ENCODE assay signal across 16 mouse cellular contexts in the genomic region with DNA sequence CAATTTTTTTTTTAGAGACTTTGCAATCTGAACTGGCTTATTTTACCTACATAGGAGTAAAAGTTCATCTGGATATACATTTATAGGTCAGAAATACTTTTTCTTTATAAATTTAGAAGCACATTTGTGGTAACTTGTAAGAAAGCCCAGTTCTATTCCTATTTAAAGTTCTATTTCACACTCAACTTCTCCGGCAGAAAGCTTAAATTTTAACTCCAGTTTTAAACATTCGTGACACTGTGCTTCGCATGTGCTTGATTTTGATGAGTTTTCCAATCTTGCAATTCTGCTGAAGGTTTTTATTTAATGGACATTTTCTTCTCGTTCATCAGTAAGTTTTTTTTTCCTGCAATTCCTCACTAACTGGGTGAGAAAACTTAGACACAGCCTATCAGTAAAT.
"Had no signal": no experiment of that assay in that cellular context is flagged by ENCODE, and none has a peak within 500 bp of the region (broad histone marks: within the 10 kb centered on the region; RNA-seq: fewer than 3 reads in every experiment).

No protein-coding gene starts in this region.

- DNase-seq: retina, postnatal 1 day; right cerebral cortex, adult 18-20 months; right cerebral cortex, postnatal 14 days; right cerebral cortex, postnatal 25 days; right cerebral cortex, postnatal 4 days; spleen, adult 18-20 months; thymus, adult 18-20 months; thymus, adult 2 months; thymus, postnatal 14 days; thymus, postnatal 25 days; thymus, postnatal 36 days; thymus, postnatal 4 days had no signal

- H3K4me3 ChIP-seq: neural tube, embryonic 13.5 days; neural tube, embryonic 15.5 days; stomach, embryonic 15.5 days had no signal

- H3K27ac ChIP-seq: neural tube, embryonic 13.5 days; neural tube, embryonic 15.5 days; stomach, embryonic 15.5 days; stomach, postnatal 0 days had no signal
